Mouse (Mus musculus): Measurements from ENCODE around the gene Arhgap33.

The Arhgap33 gene

GRCm38 (mm10) chr7:30553810-30554584 is 19.1 kb upstream of the Arhgap33 start:
- in situ Hi-C loops (cut with MboI; ENCODE audit: unreplicated experiment in 2 of 2): no loop called here

- in situ Hi-C loops (cut with MboI; ENCODE audit: unreplicated experiment in 2 of 2): no loop called here
Measured at GRCm38 (mm10) chr7:30553021-30553589, 18.2 kb upstream of the Arhgap33 start.

- in situ Hi-C loops (cut with MboI; ENCODE audit: unreplicated experiment in 2 of 2): no loop called here
Measured at GRCm38 (mm10) chr7:30552102-30553020, 17.5 kb upstream of the Arhgap33 start, which contains the start of the genes Hspb6 and Proser3. Gene Hspb6 (plus strand): TSS chr7:30552178. Gene Proser3 (minus strand): TSS chr7:30552299.

- in situ Hi-C loops (cut with MboI; ENCODE audit: unreplicated experiment in 2 of 2): no loop called here
Measured at GRCm38 (mm10) chr7:30551445-30552101, 16.7 kb upstream of the Arhgap33 start.

GRCm38 (mm10) chr7:30550603-30551002 is 15.7 kb upstream of the Arhgap33 start:
- in situ Hi-C loops (cut with MboI; ENCODE audit: unreplicated experiment in 2 of 2): no loop called here

- in situ Hi-C loops (cut with MboI; ENCODE audit: unreplicated experiment in 2 of 2): loop anchor here in 1 of 2 experiments (5.0 kb wide), 1 partner anchor 58 kb away; the partner anchor contains the start of gene Prodh2
Measured at GRCm38 (mm10) chr7:30549880-30550279, 15.0 kb upstream of the Arhgap33 start.

GRCm38 (mm10) chr7:30544327-30544726 is 9.5 kb upstream of the Arhgap33 start:
- in situ Hi-C loops (cut with MboI; ENCODE audit: unreplicated experiment in 2 of 2): no loop called here

GRCm38 (mm10) chr7:30540572-30540971 is 5.7 kb upstream of the Arhgap33 start:
- in situ Hi-C loops (cut with MboI; ENCODE audit: unreplicated experiment in 2 of 2): no loop called here

- in situ Hi-C loops (cut with MboI; ENCODE audit: unreplicated experiment in 2 of 2): no loop called here
Measured at GRCm38 (mm10) chr7:30533941-30534632, 773 bp downstream of the Arhgap33 start.

- in situ Hi-C loops (cut with MboI; ENCODE audit: unreplicated experiment in 2 of 2): no loop called here
Measured at GRCm38 (mm10) chr7:30532931-30533330, 1.9 kb downstream of the Arhgap33 start.

GRCm38 (mm10) chr7:30531291-30531815 is 3.5 kb downstream of the Arhgap33 start:
- in situ Hi-C loops (cut with MboI; ENCODE audit: unreplicated experiment in 2 of 2): no loop called here

- in situ Hi-C loops (cut with MboI; ENCODE audit: unreplicated experiment in 2 of 2): no loop called here
Measured at GRCm38 (mm10) chr7:30526981-30527380, 7.9 kb downstream of the Arhgap33 start.

- in situ Hi-C loops (cut with MboI; ENCODE audit: unreplicated experiment in 2 of 2): no loop called here
Measured at GRCm38 (mm10) chr7:30526399-30526798, 8.5 kb downstream of the Arhgap33 start.

GRCm38 (mm10) chr7:30525954-30526353 is 8.9 kb downstream of the Arhgap33 start:
- in situ Hi-C loops (cut with MboI; ENCODE audit: unreplicated experiment in 2 of 2): no loop called here

- in situ Hi-C loops (cut with MboI; ENCODE audit: unreplicated experiment in 2 of 2): no loop called here
Measured at GRCm38 (mm10) chr7:30524487-30524886, 10.4 kb downstream of the Arhgap33 start.

- in situ Hi-C loops (cut with MboI; ENCODE audit: unreplicated experiment in 2 of 2): no loop called here
Measured at GRCm38 (mm10) chr7:30522871-30523270, 12.0 kb downstream of the Arhgap33 start.

GRCm38 (mm10) chr7:30520856-30521255 is 14.0 kb downstream of the Arhgap33 start:
- in situ Hi-C loops (cut with MboI; ENCODE audit: unreplicated experiment in 2 of 2): no loop called here

- in situ Hi-C loops (cut with MboI; ENCODE audit: unreplicated experiment in 2 of 2): no loop called here
Measured at GRCm38 (mm10) chr7:30520396-30520795, 14.5 kb downstream of the Arhgap33 start.

GRCm38 (mm10) chr7:30518325-30518724 is 16.5 kb downstream of the Arhgap33 start:
- in situ Hi-C loops (cut with MboI; ENCODE audit: unreplicated experiment in 2 of 2): no loop called here
